Mouse (Mus musculus) spleen, postnatal 4 days (tissue): Measurements from ENCODE around the gene Cdk14.

Experiments
- DNase-seq, 2 experiments: peaks; one replicate each; pipeline ENCODE4 v3.0.0; 2022; ENCODE audit warnings: low spot score in 2 of 2

Cdk14 gene

GRCm38 (mm10) chr5:4791219-4791618 is 628.9 kb downstream of the Cdk14 start:
- no peak for DNase-seq

GRCm38 (mm10) chr5:4790265-4790664 is 629.8 kb downstream of the Cdk14 start:
- no peak for DNase-seq

- DNase-seq, result no peak
Observed at GRCm38 (mm10) chr5:4788484-4788883, 631.6 kb downstream of the Cdk14 start.

GRCm38 (mm10) chr5:4786816-4787215 is 633.3 kb downstream of the Cdk14 start:
- DNase-seq, result no peak

GRCm38 (mm10) chr5:4778274-4778673 is 641.8 kb downstream of the Cdk14 start:
- DNase-seq, result no peak

GRCm38 (mm10) chr5:4776495-4776894 is 643.6 kb downstream of the Cdk14 start:
- no peak for DNase-seq

- no peak for DNase-seq
Observed at GRCm38 (mm10) chr5:4773090-4773772, 646.9 kb downstream of the Cdk14 start.

- no peak for DNase-seq
Observed at GRCm38 (mm10) chr5:4770609-4771008, 649.5 kb downstream of the Cdk14 start.

- DNase-seq, result no peak
Observed at GRCm38 (mm10) chr5:4767896-4768295, 652.2 kb downstream of the Cdk14 start.

GRCm38 (mm10) chr5:4766719-4767118 is 653.4 kb downstream of the Cdk14 start:
- no peak for DNase-seq

- DNase-seq, result no peak
Observed at GRCm38 (mm10) chr5:4761891-4762290, 658.2 kb downstream of the Cdk14 start.

- DNase-seq, result no peak
Observed at GRCm38 (mm10) chr5:4758331-4759080, 661.6 kb downstream of the Cdk14 start.

- peak; percentile 43 to 65 for DNase-seq
Observed at GRCm38 (mm10) chr5:4757902-4758301, 662.2 kb downstream of the Cdk14 start, which contains the start of gene Fzd1. Fzd1 (minus strand) TSS chr5:4758035.

- peak in 1 of 2 experiments; percentile 63 for DNase-seq
Observed at GRCm38 (mm10) chr5:4756871-4757711, 663.0 kb downstream of the Cdk14 start.

- DNase-seq, result no peak
Observed at GRCm38 (mm10) chr5:4756001-4756681, 664.0 kb downstream of the Cdk14 start.

- DNase-seq, result no peak
Observed at GRCm38 (mm10) chr5:4755326-4755725, 664.8 kb downstream of the Cdk14 start.

GRCm38 (mm10) chr5:4754701-4755281 is 665.3 kb downstream of the Cdk14 start:
- no peak for DNase-seq
